Mouse (Mus musculus): ENCODE measurements around the gene Mdh1. TPM values are rescaled to one million over a fixed set of nuclear protein-coding genes. Genes with fewer than 3 reads are reported as not detected.

Gene Mdh1
- polyA plus RNA-seq (2017; shearing (Covaris generic)) = 413 TPM

DNA sequence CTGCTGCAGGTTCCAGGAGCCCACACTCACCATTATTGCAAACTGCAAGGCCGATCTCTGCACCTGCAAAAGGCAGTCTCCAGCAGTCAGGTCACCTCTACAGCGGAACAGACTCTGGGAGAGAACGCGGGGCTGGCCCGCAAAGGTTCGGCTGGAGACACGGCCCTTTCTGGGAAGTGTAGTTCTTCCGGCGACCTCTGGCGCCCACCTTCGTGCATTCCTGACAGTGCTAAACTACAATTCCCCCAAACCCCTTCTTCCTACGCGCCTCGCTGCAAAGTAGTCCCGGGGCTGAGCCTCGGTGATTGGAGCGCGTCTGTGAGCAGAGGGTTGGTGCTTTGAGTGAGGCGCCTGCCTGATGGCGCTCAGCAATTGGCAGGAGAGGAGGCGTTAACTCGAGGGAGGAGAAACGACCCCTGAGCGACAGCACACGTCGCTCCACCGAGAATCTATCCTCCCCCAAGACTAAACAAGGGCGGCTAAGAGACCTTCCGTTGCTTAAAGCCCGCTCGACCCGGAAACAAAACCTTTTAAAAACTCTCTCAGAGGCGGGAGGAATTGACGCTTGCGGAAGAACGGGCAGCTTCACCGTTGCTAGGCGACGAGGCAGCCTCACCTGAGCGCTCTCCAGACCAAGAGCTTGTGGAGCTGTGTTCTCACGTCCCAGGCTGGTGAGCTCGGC is at the start of gene Mdh1, which contains the start of gene Wdpcp:
Mdh1 (minus strand) TSS at position 668 of the 682 bp plus-strand sequence.
Wdpcp (plus strand) TSS at position 536 of the 682 bp plus-strand sequence.

Other genes with a start within 250 kb of the Mdh1 start
- gene Ugp2, start 201.2 kb downstream of the Mdh1 start, polyA plus RNA-seq (2017; shearing (Covaris generic)) = 67.3 TPM
- 1.6 TPM for gene Wdpcp, start 132 bp downstream of the Mdh1 start, polyA plus RNA-seq (2017; shearing (Covaris generic))